Mouse (Mus musculus) cerebellum, adult 9-10 months (tissue): Measurements from ENCODE around the gene Gm17349.

Experiments used
- DNase-seq: peaks from one replicate; pipeline ENCODE4 v3.0.0; 2022

Gene Gm17349

GRCm38 (mm10) chr15:99698533-99699085 lies 6.7 kb downstream of the Gm17349 start:
- no peak for DNase-seq

GRCm38 (mm10) chr15:99697309-99697708 lies 8.0 kb downstream of the Gm17349 start:
- no peak for DNase-seq

GRCm38 (mm10) chr15:99691976-99692375 lies 13.3 kb downstream of the Gm17349 start:
- DNase-seq = no peak

- no peak for DNase-seq
Measured at GRCm38 (mm10) chr15:99690924-99691323, 14.4 kb downstream of the Gm17349 start.

GRCm38 (mm10) chr15:99688712-99689111 lies 16.6 kb downstream of the Gm17349 start:
- peak; percentile 89 for DNase-seq

GRCm38 (mm10) chr15:99684156-99684555 lies 21.1 kb downstream of the Gm17349 start:
- DNase-seq = no peak

GRCm38 (mm10) chr15:99682880-99683279 lies 22.4 kb downstream of the Gm17349 start:
- no peak for DNase-seq

- no peak for DNase-seq
Measured at GRCm38 (mm10) chr15:99679008-99679407, 26.3 kb downstream of the Gm17349 start.

GRCm38 (mm10) chr15:99678063-99678800 lies 27.1 kb downstream of the Gm17349 start:
- DNase-seq = peak; percentile 55

- DNase-seq = peak; percentile 44
Measured at GRCm38 (mm10) chr15:99677089-99677488, 28.2 kb downstream of the Gm17349 start.

- peak; percentile 57 for DNase-seq
Measured at GRCm38 (mm10) chr15:99674866-99675265, 30.4 kb downstream of the Gm17349 start.

GRCm38 (mm10) chr15:99671783-99672182 lies 33.5 kb downstream of the Gm17349 start:
- no peak for DNase-seq

- no peak for DNase-seq
Measured at GRCm38 (mm10) chr15:99670964-99671670, 34.2 kb downstream of the Gm17349 start.

GRCm38 (mm10) chr15:99670154-99670821 lies 35.0 kb downstream of the Gm17349 start, which contains the start of gene Asic1:
Gene Asic1, plus strand, starts transcription at chr15:99670368.
- DNase-seq = peak; percentile 86

- no peak for DNase-seq
Measured at GRCm38 (mm10) chr15:99669392-99669791, 35.9 kb downstream of the Gm17349 start.

GRCm38 (mm10) chr15:99668881-99669280 lies 36.4 kb downstream of the Gm17349 start:
- peak; percentile 90 for DNase-seq

GRCm38 (mm10) chr15:99667544-99667943 lies 37.7 kb downstream of the Gm17349 start:
- DNase-seq = no peak

- peak; percentile 75 for DNase-seq
Measured at GRCm38 (mm10) chr15:99664600-99665451, 40.5 kb downstream of the Gm17349 start.

- DNase-seq = peak; percentile 64
Measured at GRCm38 (mm10) chr15:99663964-99664599, 41.2 kb downstream of the Gm17349 start.

- DNase-seq = no peak
Measured at GRCm38 (mm10) chr15:99662371-99662770, 42.9 kb downstream of the Gm17349 start.

GRCm38 (mm10) chr15:99661121-99661830 lies 44.0 kb downstream of the Gm17349 start:
- peak; percentile 87 for DNase-seq
